Mouse (Mus musculus): Measurements from ENCODE around the gene Rnls.

DNA sequence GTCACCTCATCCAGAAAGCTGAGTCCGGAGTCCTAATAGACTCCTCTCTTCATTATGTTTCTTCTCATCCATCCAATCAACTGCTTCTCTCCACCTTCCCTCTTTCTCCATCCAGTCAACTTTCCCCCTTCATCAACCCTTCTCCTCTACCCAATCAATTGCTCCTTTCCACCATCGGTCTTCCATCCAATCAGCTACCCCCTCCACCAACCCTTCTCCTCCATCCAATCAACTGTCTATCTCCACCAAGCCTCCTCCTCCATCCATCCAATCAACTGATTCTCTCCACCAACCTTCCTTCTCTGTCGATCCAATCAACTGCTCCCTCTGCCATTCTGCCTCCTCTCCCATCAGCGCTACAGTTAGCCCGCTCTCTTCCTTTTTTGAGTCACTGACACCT is 295.5 kb downstream of the Rnls start:
- TF ChIP-seq CTCF (IDR thresholded peaks at IDR 0.05; ENCODE audit: low read depth) (no peak), EP300 (IDR thresholded peaks at IDR 0.05; ENCODE audit: low read depth) (no peak)
